Mouse (Mus musculus) right cerebral cortex, adult 2 months (tissue): Measurements from ENCODE around the gene Fbxw9.
A peak's percentile ranks its signal among the peaks of the same experiment; 100 is the strongest.
"Not testable (repeated sequence)": the region's sequence is repeated elsewhere in the genome, so short reads cannot be mapped to it uniquely, and the experiment has no call there.

Source experiments
- DNase-seq, 2 experiments: peaks; one replicate each; pipeline ENCODE4 v3.0.0; 2021 to 2022; ENCODE audit warnings: low spot score in 2 of 2

Fbxw9 gene

DNA sequence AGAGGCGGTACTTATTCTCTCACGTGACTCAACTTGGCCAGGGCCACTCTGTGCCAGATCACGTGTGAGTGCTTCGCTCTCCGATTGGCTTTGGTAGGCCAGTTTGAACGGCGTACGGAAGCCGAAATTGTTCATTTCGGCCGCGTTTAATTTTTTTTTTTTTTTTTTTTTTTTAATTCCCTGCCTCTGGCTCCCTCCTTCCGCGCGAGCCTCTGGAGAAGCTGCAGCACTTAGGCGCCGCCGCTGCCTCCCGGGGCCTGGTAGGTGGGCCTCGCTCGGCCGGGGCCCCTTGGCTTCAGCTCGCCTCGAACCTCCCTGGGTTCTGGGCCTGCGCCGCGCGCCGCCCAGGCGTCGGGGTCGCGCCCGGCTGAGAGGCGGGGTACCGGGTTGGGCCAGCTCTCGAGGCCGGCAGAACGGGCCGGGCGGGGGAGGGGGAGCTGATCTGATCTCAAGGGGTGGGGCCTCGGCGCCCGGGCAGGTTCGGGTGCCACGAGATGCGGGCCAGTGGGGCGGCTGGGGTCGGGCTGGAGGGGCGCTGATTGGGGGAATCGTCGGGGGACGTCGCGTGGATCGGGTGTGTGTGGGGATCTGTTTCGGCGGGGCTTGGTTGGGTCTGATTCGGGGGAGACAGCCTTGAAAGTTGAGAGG, 23.0 kb upstream of the Fbxw9 start, which contains the start of gene Tnpo2:
TSS of gene Tnpo2 (plus strand) at position 198 of the 648 bp plus-strand sequence.
- DNase-seq: peak; percentile 92 to 94

DNA sequence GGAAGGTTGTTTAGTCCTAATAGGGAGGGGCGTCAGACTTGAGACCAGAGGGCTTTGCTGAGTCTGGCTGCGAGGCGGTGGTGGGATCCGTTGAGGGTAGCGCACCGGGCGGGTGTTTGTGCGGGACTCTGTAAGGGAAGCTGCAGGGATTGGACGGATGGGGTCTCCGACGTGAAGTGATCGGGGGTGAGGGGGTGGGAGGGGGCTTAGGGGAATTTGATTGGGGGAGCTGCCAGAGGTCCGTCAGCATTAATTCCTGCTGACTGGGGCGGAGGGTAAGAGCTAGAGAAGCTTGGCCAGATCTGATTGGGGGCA, 22.5 kb upstream of the Fbxw9 start:
- peak in 1 of 2 experiments; percentile 43 for DNase-seq

DNA sequence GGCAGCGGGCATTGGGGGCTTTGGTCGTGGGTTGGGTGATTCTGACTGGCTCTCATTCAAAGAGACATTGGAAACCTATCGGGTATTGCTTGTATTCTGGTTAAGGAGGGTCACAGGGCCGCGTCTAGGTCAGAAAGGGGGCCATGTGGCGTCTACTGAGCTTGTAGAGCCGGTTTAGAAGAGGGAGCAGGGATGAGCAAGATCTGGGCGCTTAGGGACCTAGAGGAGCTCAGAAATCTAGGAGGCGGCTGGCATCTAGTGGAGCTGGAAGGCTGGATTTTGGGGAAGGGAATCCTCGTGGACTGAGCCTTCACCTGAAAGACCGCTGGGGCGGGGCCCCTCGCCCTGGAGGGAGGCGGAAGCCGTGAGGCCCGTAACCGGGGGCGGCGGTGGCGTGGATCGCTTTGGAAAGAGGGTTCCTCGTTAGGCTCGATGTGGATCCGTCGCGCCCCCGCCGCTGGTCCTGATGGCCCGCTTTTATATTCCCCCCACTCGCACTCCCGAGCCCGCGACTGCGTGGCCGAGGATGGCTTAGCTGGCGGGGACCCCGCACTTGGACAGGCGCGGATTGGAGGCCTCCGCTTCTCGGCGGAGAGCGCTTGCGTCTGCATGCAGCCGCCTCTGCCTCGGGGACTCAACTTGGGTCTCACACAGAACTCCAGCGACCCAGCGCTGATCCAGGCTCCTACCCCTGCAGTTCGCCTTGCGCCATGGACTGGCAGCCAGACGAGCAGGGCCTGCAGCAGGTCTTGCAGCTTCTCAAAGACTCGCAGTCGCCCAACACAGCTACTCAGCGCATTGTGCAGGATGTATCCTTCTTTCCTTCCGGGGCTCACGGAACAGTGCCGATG, 21.9 kb upstream of the Fbxw9 start:
- DNase-seq: peak; percentile 63 to 64

DNA sequence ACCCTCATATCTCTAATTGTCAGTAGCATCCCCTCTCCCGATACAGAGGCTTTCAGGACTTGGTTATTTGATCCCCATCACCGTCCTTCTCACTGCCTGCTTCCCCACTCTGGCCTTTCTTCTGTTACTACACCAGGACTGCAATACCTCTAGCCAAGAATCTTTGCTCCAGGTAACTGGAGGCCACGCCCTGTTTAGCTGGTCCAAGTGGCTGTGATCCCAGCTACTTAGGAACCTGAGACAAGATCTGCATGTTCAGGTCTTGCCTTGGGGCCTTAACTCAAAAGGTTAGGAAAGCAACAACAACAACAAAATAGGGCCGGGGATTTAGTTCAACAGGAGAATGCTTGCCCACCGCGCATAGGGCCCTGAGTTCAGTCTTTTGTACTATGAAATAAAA, 16.2 kb upstream of the Fbxw9 start:
- DNase-seq: no peak

DNA sequence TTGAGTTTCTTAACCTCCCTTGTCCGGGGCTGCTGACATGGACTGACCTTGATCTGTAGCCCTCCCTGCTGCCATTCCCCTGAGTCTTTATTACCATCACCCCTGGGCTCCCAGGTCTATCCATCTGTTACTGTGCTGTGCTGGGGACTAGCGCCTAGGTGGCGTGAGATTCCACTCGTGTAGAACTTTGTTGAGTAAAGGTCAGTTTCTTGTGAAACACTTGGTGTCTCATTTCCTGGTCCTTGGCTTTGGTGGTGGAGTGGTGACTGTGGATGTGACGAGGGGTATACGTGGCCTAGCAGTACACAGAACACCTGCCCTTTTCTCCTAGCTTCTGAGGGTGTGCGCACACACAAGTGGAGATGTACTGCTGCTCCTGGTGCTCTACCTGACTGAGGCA, 2.5 kb upstream of the Fbxw9 start:
- DNase-seq: no peak

DNA sequence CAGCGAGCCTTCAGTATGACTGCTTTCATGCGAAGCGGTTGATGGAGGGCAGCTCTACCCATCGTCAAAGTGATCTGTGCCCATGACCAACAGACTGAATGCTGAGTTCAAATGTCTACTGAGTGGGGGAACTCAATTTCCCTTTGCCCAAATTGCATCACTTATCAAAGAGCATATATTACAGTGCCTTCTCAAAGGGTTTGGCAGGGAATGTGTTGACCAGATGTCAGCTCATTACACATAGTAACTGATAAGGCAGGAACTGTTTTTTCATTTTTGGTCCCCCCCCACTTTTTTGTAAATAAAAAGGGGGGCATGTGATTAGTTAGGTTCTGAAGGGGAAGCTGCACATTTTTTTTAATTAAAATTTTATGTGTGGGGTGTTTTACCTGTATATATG, 2.7 kb downstream of the Fbxw9 start:
- DNase-seq: no peak

DNA sequence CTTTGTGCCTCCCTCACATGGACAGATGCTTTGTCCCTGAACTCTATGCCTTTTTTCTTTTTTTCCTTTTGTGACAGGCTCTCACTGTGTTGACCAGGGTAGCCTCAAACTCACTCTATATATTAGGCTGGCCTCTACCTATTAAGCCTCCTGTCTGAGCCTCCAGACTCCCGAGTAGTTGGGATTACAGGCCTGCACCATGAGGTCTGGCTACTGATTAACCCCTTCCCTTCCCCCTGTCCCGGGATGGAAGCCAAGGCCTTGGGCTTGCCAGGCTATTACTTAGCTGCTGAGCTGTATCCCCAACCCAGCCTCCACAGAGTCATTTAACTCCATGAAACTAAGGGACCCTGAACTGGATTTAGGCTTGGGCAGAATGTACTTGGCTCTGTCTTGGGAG, 5.4 kb downstream of the Fbxw9 start:
- no peak for DNase-seq

DNA sequence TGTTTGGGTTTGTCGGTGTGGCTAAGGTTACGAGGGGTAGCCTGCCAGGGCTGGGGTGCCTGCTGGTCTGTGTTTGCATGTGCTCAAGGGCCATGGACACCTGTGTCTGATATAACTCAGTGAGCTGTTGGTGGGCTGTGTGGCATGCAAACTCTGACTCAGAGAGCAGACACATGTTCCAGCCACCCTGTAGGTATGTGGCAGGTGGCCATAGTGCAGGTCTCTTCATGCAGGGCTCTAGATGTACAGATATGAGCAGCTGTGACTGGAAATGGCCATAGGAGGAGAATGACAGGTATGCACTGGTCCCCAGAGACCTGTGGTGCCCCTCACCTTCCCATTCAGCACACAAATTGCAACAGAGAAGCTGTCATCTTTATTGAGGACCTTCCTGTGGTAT, 7.3 kb downstream of the Fbxw9 start:
- DNase-seq: no peak

DNA sequence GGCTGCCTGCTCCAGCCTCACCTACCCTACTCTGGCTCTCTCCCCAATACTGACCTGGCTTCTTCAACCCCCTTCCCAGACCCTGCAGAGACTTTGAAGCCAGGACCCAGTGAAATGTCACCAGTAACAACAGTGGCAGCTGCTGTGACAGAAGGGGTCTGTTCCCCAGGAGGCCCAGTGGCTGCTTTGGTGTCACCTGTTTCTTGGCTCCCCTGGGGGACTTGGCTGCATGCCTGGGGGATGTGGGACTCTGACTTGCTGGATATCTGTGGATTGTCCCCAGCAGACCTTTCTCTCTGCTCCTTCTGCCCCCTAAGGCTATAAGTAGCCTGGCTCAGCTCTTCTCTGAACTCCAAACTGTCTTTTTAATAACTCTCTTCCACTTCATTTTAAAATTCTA, 8.1 kb downstream of the Fbxw9 start, which contains the start of gene Gm5741:
TSS of gene Gm5741 (minus strand) at position 1 of the 400 bp plus-strand sequence.
- no peak for DNase-seq

DNA sequence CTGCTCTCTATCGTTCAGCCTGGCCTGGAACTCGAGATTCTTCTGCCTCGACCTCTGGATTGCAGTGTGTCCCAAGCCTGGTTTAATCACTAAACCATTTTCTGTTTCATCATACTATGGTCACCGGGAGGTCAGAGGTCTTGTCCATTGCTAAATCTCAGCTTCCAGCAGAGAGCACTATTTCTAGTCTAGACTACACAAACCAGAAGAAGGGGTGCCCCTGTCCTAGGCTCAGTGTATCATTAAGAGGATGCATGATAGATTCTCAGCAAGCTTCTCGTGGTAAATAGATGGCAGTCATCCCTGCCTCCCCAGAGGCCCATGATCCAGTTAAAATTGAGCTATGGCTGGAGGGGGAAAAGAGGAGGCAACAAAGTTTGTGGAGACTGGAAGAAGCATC, 11.2 kb downstream of the Fbxw9 start:
- no peak for DNase-seq

DNA sequence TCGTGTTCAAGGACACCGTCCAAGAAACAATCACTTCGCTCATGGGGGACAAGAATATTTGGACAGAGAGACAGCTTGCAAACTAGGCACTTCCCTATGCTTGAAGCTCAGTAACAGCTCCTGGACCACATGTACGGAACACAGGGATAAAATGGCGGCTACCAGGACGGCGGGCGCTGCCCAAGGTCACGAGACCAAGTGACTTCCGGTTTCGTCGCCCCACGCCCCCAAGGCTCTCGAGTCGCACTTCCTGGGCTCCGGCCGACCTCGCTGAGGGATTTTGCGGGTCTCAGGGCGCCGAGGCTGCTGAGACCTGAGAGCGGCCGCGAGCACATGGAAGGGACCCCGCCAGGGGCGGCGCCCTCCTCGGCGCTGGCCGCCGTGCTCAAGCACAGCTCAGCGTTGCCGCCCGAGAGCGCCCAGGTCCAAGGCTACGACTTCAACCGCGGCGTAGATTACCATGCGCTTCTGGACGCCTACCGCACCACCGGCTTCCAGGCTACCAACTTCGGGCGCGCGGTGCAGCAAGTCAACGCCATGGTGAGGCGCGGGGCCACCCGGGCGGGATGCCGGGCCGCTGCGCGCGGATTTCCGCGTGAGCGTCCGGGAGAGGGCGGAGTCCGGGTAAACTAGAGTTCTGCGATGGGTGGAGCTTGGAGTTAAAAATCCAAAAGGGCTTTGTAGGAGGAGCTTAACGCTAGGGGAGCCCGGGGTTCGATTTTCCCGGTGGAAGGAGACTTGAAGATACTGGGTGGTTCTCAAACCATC, 11.8 kb downstream of the Fbxw9 start, which contains the start of gene Dhps:
TSS of gene Dhps (plus strand) at position 244 of the 768 bp plus-strand sequence.
- DNase-seq: peak; percentile 91 to 94

DNA sequence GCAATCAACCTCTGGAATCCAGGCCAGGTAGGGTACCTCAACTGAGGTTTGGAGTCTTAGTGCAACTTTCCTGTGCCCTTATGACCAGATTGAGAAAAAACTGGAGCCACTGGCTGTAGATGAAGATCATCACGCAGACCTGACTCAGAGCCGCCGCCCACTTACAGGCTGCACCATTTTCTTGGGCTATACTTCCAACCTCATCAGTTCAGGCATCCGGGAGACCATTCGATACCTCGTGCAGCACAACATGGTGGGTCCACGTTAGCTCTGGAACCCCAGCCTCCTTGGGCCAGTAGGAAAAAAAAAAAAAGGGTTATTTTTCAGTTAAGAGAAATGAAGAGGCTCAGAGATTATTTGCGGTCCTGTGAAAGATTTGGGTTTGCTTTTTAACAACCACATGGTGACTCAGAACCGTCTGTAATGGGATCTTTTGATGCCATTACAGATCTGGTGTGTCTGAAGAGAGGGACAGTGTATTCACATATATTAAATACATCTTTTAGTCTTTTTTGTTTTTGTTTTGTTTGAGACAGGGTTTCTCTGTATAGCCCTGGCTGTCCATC, 12.6 kb downstream of the Fbxw9 start:
- peak in 1 of 2 experiments; percentile 60 for DNase-seq

DNA sequence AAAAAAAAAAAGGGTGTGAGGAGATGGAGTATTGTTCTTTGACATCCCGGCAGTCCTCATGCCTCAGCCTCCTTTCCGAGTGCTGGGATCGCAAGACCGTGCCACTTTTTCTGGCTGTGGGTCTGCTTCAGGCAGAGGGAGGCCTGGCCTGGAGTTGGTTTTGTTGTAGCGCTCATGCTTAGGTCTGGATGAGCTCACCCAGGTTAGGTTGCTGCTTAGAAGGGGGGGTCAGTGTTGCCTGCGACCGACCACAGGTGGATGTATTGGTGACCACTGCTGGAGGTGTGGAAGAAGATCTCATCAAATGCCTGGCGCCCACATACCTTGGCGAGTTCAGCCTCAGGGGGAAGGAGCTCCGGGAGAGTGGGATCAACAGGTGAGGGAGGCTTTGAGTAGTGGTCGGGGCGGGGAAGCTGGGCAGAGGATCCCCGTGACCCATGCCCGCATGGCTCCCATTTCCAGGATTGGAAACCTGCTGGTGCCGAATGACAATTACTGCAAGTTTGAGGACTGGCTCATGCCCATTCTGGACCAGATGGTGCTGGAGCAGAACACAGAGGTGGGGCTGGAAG, 13.3 kb downstream of the Fbxw9 start:
- DNase-seq: no peak

DNA sequence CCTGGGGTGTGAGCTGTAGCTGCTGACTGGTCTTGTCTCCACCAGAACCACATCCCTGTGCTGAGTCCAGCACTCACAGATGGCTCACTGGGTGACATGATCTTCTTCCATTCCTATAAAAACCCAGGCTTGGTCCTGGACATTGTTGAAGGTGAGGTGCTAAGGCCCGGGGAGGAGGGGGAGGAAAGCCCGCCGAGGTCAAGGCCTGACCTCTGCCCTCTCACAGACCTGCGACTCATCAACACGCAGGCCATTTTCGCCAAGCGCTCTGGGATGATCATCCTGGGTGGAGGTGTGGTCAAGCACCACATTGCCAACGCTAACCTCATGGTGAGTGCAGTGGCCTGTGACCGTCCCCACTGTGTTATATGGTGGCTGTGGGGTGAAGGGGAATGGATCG, 14.3 kb downstream of the Fbxw9 start:
- DNase-seq: no peak

DNA sequence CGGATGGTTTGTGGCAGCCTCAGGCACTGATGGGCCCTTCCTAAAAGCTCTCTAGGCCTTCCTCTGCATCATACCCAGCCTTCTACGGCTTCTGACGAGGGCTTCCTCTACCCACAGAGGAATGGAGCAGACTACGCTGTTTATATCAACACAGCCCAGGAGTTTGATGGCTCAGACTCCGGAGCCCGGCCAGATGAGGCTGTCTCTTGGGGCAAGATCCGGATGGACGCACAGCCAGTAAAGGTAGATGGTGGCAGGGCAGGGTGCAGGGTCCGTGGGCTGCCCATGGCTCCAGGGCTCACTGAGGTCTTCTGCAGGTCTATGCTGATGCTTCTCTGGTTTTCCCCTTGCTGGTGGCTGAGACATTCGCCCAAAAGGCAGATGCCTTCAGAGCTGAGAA, 14.8 kb downstream of the Fbxw9 start:
- DNase-seq: no peak

DNA sequence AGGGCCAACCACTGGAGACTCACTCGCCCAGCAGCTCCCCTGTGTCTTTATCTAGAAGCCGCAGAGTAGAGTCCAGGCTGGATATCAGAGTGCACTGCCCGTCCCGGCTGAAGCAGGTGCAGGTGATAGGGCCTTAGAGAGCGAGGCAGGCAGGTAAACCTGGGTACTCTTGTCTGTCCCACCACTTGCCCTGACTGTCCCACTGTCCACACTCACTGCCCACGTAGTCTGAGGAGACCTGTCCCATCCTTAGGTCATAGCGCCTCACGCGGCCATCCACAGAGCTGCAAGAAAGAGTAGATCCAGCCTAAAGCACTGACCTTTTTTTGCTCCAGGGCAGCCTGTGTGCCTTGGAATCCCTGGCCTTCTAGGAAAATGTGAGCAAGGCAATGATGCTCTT, 16.1 kb downstream of the Fbxw9 start:
- peak in 1 of 2 experiments; percentile 38 for DNase-seq

DNA sequence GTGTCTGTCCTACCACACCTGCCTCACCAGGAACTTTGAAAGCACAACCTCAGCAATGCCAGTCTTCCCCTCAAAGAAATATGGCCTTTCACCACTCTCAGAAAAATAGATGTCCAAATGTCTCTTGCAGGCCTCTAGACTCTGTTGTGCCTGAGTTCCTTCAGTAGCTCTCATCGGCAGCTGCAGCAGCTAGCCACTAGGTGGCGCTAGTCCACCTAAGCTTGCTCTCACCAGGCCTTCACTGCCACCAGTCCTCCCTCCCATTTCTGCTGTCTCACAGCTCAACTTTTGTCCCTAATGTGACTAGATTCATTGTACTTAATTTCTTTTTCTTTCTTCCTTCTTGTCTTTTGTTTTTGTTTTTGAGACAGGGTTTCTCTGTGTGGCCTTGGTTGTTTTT, 17.1 kb downstream of the Fbxw9 start:
- DNase-seq: peak; percentile 83 to 84

DNA sequence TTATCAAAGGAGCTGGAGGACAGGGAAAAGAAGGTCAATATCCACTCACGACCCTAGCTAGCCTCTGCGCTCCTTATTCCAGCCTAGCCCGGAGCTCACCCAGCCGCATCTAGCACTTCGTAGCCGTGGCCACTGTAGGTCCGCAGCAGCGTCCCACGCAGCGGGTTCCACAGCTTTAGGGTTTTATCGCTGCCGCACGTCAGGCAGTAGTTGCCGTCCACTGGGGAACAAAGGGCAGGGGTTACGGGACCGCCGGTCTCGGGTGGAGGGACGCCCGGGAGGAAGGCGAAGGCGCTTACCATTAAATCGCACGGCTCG, 20.3 kb downstream of the Fbxw9 start:
- no peak for DNase-seq

DNA sequence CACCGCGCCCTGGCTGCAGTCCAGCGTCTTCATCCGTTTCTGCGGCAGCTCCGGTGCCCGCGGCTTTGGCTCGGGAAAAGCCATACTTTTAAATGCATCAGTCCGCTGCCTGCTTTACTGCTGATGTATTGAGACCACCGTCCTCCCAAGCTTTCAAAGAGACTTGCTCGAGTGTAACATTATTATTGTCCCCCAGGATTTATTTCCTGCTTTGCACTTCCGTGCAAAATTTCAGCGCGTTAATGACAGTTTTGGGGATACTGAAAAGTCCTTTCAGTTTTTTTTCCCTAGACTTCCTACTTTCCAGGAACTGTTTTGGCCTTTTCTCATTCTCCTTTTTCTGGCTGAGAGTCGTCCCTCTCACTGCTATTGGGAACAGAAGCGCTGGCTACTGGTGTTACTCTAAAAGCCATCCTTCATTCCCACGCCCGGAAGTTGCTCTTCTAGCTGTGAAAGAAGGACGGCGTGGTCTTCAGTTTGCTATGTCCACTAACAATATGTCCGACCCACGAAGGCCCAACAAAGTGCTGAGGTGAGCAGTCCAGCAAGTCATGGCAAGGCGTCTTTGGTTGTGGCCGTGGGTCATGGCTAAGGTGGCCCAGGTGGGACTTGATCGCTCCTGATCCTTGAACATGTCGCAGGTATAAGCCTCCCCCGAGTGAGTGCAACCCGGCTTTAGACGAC, 20.8 kb downstream of the Fbxw9 start, which contains the start of gene Wdr83os:
TSS of gene Wdr83os (plus strand) at position 209 of the 684 bp plus-strand sequence.
- DNase-seq: peak; percentile 64 to 65

DNA sequence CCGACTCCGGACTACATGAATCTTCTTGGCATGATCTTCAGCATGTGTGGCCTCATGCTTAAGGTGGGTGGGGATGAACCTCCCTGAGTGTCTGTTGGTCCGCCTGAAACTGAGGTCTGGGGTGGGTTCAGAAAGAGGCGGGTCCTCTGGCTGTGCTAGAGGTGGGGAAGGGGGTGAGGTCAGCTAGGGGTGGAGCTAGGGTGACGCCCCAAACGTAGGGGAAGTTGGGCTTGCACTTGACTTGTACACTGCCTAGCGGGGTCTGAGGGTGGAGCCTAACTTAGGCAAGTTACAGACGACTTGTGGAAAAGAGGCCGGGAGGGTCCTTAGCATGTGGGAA, 21.3 kb downstream of the Fbxw9 start, which contains the start of gene Wdr83:
TSS of gene Wdr83 (minus strand) at position 91 of the 340 bp plus-strand sequence.
- DNase-seq: no peak

DNA sequence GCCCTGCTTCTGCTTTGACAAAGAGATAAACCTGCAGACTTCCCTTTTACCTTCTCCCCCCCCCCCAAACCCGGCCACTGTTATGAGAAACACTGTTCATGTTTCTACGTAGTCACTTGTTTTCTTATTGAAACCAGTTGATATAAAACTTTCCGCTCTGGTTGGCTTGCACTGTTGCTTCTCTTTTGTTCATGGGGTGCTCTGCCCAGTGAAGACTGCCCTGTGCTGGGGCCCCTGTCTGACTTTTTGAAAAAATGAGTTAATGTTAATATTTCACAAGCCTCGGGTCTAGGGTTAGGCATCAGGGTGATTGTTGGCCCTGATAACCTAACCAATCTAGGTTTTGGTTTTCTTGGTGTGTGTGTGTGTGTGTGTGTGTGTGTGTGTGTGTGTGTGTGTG, 22.3 kb downstream of the Fbxw9 start:
- not testable (repeated sequence) for DNase-seq
